Mouse (Mus musculus): ENCODE data around the gene Samd4b. TPM values are rescaled to one million over a fixed set of nuclear protein-coding genes. Genes with fewer than 3 reads are reported as not detected.
A peak's percentile ranks its signal among the peaks of the same experiment; 100 is the strongest.

Samd4b gene
- polyA plus RNA-seq, 1 experiment from 2014 or later = 30.5 TPM

DNA sequence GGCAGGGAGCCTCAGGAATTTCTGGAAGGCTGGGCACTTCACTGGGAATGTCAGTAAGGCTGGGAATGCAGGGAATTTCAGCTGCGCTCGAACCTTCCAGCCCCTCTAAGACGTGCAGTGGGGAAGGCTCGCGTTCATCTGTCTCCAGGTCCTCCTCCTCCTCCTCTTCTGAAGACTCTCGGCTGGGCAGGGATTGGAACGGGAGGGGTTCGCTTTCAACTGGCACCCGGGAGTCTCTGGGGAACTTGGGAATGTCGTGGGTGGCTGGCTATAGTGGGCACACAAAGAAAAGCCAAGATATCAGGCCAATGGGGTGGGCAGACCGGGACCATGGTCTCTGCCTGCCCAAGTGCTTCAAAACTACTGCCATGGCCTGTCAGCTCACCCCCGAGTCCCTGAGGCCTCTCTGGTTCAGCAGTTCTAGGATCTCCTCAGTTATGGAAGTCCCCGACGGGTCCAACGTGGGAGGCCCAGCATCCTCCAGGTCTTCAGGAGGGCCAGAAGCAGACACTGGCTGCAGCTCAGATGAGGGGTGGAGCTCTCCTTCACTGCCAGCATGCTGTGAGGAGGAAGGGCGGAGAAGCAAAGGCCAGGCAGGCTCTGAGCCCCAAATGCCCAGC, 235.4 kb downstream of the Samd4b start:
- Histone ChIP-seq H3K27me3 (no peaks in the 10 kb centered on the region), H3K4me2 (no peak overlapping the region), H3K9me3 (no peaks in the 10 kb centered on the region; the same call in none of the 2 replicates), H3K4me1 (replicated peaks) (peaks cover 15% of the 10 kb centered on the region), H3K27ac (no peak overlapping the region), H3K4me3 (replicated peaks) (no peak overlapping the region), H3K36me3 (peaks cover 89% of the 10 kb centered on the region), H3K9ac (replicated peaks) (no peak overlapping the region)
- 92% methylated on average over 16 of the region's 16 CpGs for WGBS
- no peak for ATAC-seq (ENCODE audit: insufficient number of reproducible peaks, insufficient read depth, low FRiP score, low TSS enrichment, low read depth)

DNA sequence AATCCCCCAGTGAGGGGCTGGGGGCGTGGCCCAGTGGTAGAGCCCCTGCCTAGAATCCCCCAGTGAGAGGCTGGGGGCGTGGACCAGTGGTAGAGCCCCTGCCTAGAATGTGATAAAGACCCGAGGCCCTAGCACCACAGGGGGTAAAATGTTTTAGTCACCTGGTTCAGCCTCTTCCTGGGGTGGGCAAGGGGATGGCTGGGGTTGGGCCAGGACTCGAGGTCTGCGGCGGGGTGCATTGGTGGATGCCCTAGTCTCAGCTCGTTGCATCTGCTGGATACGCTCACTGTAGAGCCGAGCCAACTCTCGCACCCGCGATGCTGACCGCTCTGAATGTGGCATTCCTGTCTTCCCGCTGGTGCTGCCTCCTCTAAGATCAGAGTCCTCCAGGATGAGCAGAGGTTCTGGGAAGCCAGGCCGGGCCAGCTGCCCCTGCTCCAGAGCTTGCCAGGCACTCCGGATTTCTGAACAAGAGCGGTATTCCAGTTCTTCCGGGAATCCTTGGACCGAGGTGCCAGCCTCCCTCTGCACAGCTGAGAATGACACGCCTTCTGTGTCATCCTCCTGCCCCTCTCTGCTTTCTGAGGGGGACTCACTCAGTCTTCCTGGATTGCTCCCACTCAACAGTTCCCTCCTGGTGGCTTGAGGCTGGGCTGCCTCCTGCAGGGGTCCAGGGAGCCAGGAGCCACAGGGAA, 236.2 kb downstream of the Samd4b start:
- no peak overlapping the region for H3K9ac ChIP-seq (replicated peaks)
- no peak for ATAC-seq (ENCODE audit: insufficient number of reproducible peaks, insufficient read depth, low FRiP score, low TSS enrichment, low read depth)
- H3K4me1 ChIP-seq (replicated peaks) = peaks cover 23% of the 10 kb centered on the region
- H3K36me3 ChIP-seq = peaks cover 82% of the 10 kb centered on the region
- H3K9me3 ChIP-seq = no peaks in the 10 kb centered on the region; the same call in none of the 2 replicates
- H3K4me3 ChIP-seq (replicated peaks) = no peak overlapping the region
- WGBS = 98% methylated on average over 20 of the region's 20 CpGs
- no peak overlapping the region for H3K27ac ChIP-seq
- no peaks in the 10 kb centered on the region for H3K27me3 ChIP-seq
- H3K4me2 ChIP-seq = no peak overlapping the region

- no peak overlapping the region for H3K27ac ChIP-seq
- no peak for ATAC-seq (ENCODE audit: insufficient number of reproducible peaks, insufficient read depth, low FRiP score, low TSS enrichment, low read depth)
- H3K4me2 ChIP-seq = no peak overlapping the region
- H3K4me3 ChIP-seq (replicated peaks) = no peak overlapping the region
- peaks cover 26% of the 10 kb centered on the region for H3K4me1 ChIP-seq (replicated peaks)
- WGBS = 88% methylated on average over 6 of the region's 6 CpGs
- peaks cover 68% of the 10 kb centered on the region for H3K36me3 ChIP-seq
- no peaks in the 10 kb centered on the region; the same call in none of the 2 replicates for H3K9me3 ChIP-seq
- no peak overlapping the region for H3K9ac ChIP-seq (replicated peaks)
- H3K27me3 ChIP-seq = no peaks in the 10 kb centered on the region
Measured at GRCm38 (mm10) chr7:28360291-28360690, 237.7 kb downstream of the Samd4b start.

DNA sequence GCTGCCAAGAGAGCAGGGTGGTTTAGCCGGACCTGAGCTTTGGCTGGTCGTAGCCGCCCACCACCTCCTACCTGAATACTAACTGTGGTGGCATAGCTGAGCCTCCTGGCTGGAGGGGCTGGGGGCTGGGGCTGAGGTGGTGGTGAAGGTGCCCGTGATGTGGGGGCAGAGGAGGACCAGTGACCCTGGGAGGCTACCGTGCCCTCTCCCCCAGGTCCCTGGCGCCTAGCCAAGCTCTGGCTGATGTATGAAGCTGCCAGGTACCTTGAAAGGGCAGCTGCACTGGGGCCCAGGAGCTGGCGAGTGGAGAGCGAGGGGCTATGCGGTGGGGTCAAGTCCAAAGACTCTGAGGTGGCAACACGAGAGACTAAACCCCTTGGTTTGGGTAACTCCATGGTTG, 238.1 kb downstream of the Samd4b start:
- Histone ChIP-seq H3K9me3 (no peaks in the 10 kb centered on the region; the same call in none of the 2 replicates), H3K4me1 (replicated peaks) (peaks cover 26% of the 10 kb centered on the region), H3K9ac (replicated peaks) (no peak overlapping the region), H3K36me3 (peaks cover 68% of the 10 kb centered on the region), H3K4me3 (replicated peaks) (no peak overlapping the region), H3K4me2 (no peak overlapping the region), H3K27ac (no peak overlapping the region), H3K27me3 (no peaks in the 10 kb centered on the region)
- 93% methylated on average over 10 of the region's 10 CpGs for WGBS
- ATAC-seq (ENCODE audit: insufficient number of reproducible peaks, insufficient read depth, low FRiP score, low TSS enrichment, low read depth) = no peak

GRCm38 (mm10) chr7:28358431-28358830, 239.5 kb downstream of the Samd4b start:
- no peak overlapping the region for H3K4me2 ChIP-seq
- no peak for ATAC-seq (ENCODE audit: insufficient number of reproducible peaks, insufficient read depth, low FRiP score, low TSS enrichment, low read depth)

GRCm38 (mm10) chr7:28357984-28358383, 240.0 kb downstream of the Samd4b start:
- Histone ChIP-seq H3K27ac (peak overlapping the region; percentile 81), H3K9ac (replicated peaks) (no peak overlapping the region), H3K4me2 (no peak overlapping the region), H3K27me3 (no peaks in the 10 kb centered on the region), H3K36me3 (peaks cover 70% of the 10 kb centered on the region), H3K9me3 (no peaks in the 10 kb centered on the region; the same call in none of the 2 replicates), H3K4me3 (replicated peaks) (no peak overlapping the region), H3K4me1 (replicated peaks) (peaks cover 26% of the 10 kb centered on the region)
- WGBS = 7% methylated on average over 5 of the region's 5 CpGs
- ATAC-seq (ENCODE audit: insufficient number of reproducible peaks, insufficient read depth, low FRiP score, low TSS enrichment, low read depth) = no peak

More at GRCm38 (mm10) chr7:28358431-28358830, 239.5 kb downstream of the Samd4b start:
- H3K4me1 ChIP-seq (replicated peaks) = peaks cover 26% of the 10 kb centered on the region
- 63% methylated on average over 7 of the region's 7 CpGs for WGBS
- no peaks in the 10 kb centered on the region; the same call in none of the 2 replicates for H3K9me3 ChIP-seq
- no peak overlapping the region for H3K9ac ChIP-seq (replicated peaks)
- no peak overlapping the region for H3K4me3 ChIP-seq (replicated peaks)
- H3K27me3 ChIP-seq = no peaks in the 10 kb centered on the region
- H3K36me3 ChIP-seq = peaks cover 68% of the 10 kb centered on the region
- H3K27ac ChIP-seq = peak overlapping the region; percentile 81; the same call in 1 of the 2 replicates

DNA sequence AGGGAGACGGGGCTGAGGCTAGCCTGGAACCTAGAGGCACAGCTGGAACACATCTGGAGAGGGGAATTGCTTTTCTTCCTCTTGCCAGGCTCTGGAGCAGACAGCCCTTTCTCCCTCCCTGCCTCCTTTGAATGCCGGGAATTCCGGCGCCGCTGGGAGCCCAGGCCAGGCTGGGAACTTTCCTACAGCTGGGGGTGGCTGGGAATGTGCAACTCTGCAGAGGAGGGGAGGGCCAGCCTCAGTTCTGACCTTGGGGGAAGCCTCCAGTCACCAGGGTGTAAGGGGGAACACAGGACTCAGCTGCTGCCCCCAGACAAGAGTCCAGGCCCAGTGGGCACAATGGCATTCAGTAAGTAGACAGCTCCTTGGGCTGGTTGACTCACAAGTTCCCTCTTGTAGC, 241.0 kb downstream of the Samd4b start:
- Histone ChIP-seq H3K4me2 (0 out of 2 replicates have a peak overlapping the region, but pooled peaks have one; percentile 0), H3K27me3 (no peaks in the 10 kb centered on the region), H3K36me3 (peaks cover 71% of the 10 kb centered on the region), H3K27ac (peak overlapping the region; percentile 81), H3K4me1 (replicated peaks) (peaks cover 28% of the 10 kb centered on the region), H3K9ac (replicated peaks) (peak overlapping the region; percentile 31; the same call in 1 of the 2 replicates), H3K4me3 (replicated peaks) (no peak overlapping the region), H3K9me3 (no peaks in the 10 kb centered on the region; the same call in none of the 2 replicates)
- peak; percentile 49 for ATAC-seq (ENCODE audit: insufficient number of reproducible peaks, insufficient read depth, low FRiP score, low TSS enrichment, low read depth)
- WGBS = 0% methylated on average over 5 of the region's 5 CpGs

DNA sequence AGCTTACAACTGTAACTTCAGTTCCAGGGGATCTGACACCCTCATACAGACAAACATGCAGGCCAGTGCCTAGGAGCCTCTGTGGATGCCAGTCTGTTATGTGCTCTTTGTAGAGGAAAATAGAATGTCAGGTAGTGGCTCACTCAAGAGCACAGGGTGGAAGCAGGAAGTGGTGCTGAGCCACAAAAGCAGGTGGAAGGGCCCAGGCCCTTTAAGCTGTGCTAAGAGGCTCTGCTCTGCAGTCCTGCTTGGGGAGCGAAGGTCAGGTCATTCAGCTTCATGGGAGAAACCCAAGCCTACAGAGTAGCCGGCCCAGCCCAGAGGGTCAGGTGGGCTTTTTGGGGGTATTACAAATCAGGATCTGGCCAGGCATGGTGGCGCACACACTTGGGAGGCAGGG, 242.7 kb downstream of the Samd4b start:
- H3K4me3 ChIP-seq (replicated peaks) = no peak overlapping the region

DNA sequence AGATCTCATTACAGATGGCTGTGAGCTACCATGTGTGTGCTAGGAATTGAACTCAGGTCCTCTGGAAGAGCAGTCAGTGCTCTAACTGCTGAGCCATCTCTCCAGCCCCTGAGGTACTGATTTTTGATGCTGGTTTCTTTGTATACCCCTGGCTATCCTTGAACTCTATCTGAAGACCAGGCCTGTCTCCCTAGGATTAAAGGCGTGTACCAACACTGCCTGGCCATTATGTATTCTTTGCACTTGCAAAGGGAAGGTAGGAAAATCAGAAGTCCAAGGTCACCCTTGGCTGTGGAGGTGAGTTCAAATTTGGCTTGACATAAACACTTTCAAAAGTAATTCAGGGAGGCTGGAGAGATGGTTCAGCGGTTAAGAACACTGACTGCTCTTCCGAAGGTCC, 243.3 kb downstream of the Samd4b start:
- Histone ChIP-seq H3K4me1 (replicated peaks) (peaks cover 39% of the 10 kb centered on the region), H3K27me3 (no peaks in the 10 kb centered on the region), H3K27ac (no peak overlapping the region), H3K4me3 (replicated peaks) (no peak overlapping the region), H3K36me3 (peaks cover 53% of the 10 kb centered on the region), H3K9ac (replicated peaks) (no peak overlapping the region), H3K9me3 (no peaks in the 10 kb centered on the region), H3K4me2 (no peak overlapping the region)
- 93% methylated on average over 3 of the region's 3 CpGs for WGBS
- ATAC-seq (ENCODE audit: insufficient number of reproducible peaks, insufficient read depth, low FRiP score, low TSS enrichment, low read depth) = no peak

More for the DNA sequence above, 242.7 kb downstream of the Samd4b start:
- Histone ChIP-seq H3K36me3 (peaks cover 59% of the 10 kb centered on the region), H3K4me1 (replicated peaks) (peaks cover 34% of the 10 kb centered on the region), H3K9ac (replicated peaks) (no peak overlapping the region), H3K9me3 (no peaks in the 10 kb centered on the region), H3K27ac (0 out of 2 replicates have a peak overlapping the region, but pooled peaks have one; percentile 35), H3K27me3 (no peaks in the 10 kb centered on the region), H3K4me2 (no peak overlapping the region)
- 80% methylated on average over 3 of the region's 3 CpGs for WGBS
- ATAC-seq (ENCODE audit: insufficient number of reproducible peaks, insufficient read depth, low FRiP score, low TSS enrichment, low read depth) = no peak

- no peak overlapping the region for H3K9ac ChIP-seq (replicated peaks)
- no peak overlapping the region for H3K27ac ChIP-seq
- 90% methylated on average over 3 of the region's 3 CpGs for WGBS
- no peak overlapping the region for H3K4me2 ChIP-seq
- H3K27me3 ChIP-seq = no peaks in the 10 kb centered on the region
- no peaks in the 10 kb centered on the region for H3K9me3 ChIP-seq
- H3K36me3 ChIP-seq = peaks cover 48% of the 10 kb centered on the region
- peaks cover 42% of the 10 kb centered on the region for H3K4me1 ChIP-seq (replicated peaks)
- H3K4me3 ChIP-seq (replicated peaks) = no peak overlapping the region
- ATAC-seq (ENCODE audit: insufficient number of reproducible peaks, insufficient read depth, low FRiP score, low TSS enrichment, low read depth) = no peak
Measured at GRCm38 (mm10) chr7:28354113-28354581, 243.8 kb downstream of the Samd4b start.

DNA sequence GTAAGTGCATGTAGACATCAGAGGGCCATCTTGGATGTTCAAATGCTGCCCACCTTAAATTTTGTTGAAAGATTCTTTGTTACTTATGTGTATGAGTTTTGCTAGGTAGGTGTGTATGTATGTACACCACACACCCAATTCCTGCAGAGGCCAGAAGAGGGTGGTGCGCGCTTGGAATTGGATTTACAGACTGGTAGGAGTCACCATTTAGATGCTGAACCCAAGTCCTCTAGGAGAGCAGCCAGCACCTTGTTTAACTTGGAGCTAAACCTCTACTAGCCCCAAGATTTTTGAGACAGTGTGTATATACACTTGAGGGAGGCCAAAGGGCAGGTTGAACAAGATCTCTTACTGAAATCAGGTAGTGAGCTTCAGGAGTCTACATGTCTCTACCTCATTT, 244.7 kb downstream of the Samd4b start:
- H3K4me2 ChIP-seq = no peak overlapping the region
- H3K9ac ChIP-seq (replicated peaks) = no peak overlapping the region
- peaks cover 40% of the 10 kb centered on the region for H3K36me3 ChIP-seq
- no peak overlapping the region for H3K27ac ChIP-seq
- WGBS = 97% methylated on average over 2 of the region's 2 CpGs
- H3K27me3 ChIP-seq = no peaks in the 10 kb centered on the region
- no peak for ATAC-seq (ENCODE audit: insufficient number of reproducible peaks, insufficient read depth, low FRiP score, low TSS enrichment, low read depth)
- H3K4me1 ChIP-seq (replicated peaks) = peaks cover 34% of the 10 kb centered on the region
- no peaks in the 10 kb centered on the region for H3K9me3 ChIP-seq
- no peak overlapping the region for H3K4me3 ChIP-seq (replicated peaks)

Data from limb, embryonic 12.5 days (tissue).